Mouse (Mus musculus): Measurements from ENCODE around the gene Wfikkn1. TPM values are rescaled to one million over a fixed set of nuclear protein-coding genes. Genes with fewer than 3 reads are reported as not detected.

Wfikkn1 gene
- total and polyA plus RNA-seq, 2 experiments from 2014 or later: 0.11 TPM; not detected in 1

- ATAC-seq (ENCODE audit: insufficient read depth, low read depth) (no peak), DNase-seq (ENCODE audit: low spot score) (no peak)
- H3K4me1 ChIP-seq (ENCODE audit: control insufficient read depth, insufficient read depth): peaks cover 12% of the 10 kb centered on the region; the same call in 1 of the 2 replicates
- H3K4me3 ChIP-seq (ENCODE audit: low read depth, low read length): no peak overlapping the region
- H3K27ac ChIP-seq (ENCODE audit: low read depth): no peak overlapping the region
- H3K36me3 ChIP-seq (replicated peaks; ENCODE audit: control insufficient read depth, insufficient read depth, low read length): no peaks in the 10 kb centered on the region
- 83% methylated on average over 4 of the region's 4 CpGs for WGBS
- no peaks in the 10 kb centered on the region for H3K27me3 ChIP-seq (ENCODE audit: control insufficient read depth, insufficient read depth, low read length)
- no peak overlapping the region for H3K4me2 ChIP-seq (ENCODE audit: low read depth, low read length)
- TF ChIP-seq CTCF (IDR thresholded peaks at IDR 0.05; ENCODE audit: low read depth) (no peak), EP300 (IDR thresholded peaks at IDR 0.05; ENCODE audit: low read depth) (no peak)
- no peaks in the 10 kb centered on the region for H3K9me3 ChIP-seq (replicated peaks; ENCODE audit: control insufficient read depth, low read length)
- H3K9ac ChIP-seq (replicated peaks; ENCODE audit: low read depth, low read length): no peak overlapping the region
Observed at GRCm38 (mm10) chr17:25911816-25912215, 31.2 kb upstream of the Wfikkn1 start.

GRCm38 (mm10) chr17:25907640-25908039, 27.0 kb upstream of the Wfikkn1 start:
- H3K9ac ChIP-seq (replicated peaks; ENCODE audit: low read depth, low read length): no peak overlapping the region
- TF ChIP-seq CTCF (IDR thresholded peaks at IDR 0.05; ENCODE audit: low read depth) (no peak), EP300 (IDR thresholded peaks at IDR 0.05; ENCODE audit: low read depth) (no peak)
- H3K27ac ChIP-seq (ENCODE audit: low read depth): no peak overlapping the region
- DNase-seq (ENCODE audit: low spot score) (no peak), ATAC-seq (ENCODE audit: insufficient read depth, low read depth) (no peak)
- WGBS: 77% methylated on average over 2 of the region's 2 CpGs
- H3K4me3 ChIP-seq (ENCODE audit: low read depth, low read length): no peak overlapping the region
- no peaks in the 10 kb centered on the region for H3K36me3 ChIP-seq (replicated peaks; ENCODE audit: control insufficient read depth, insufficient read depth, low read length)
- H3K4me2 ChIP-seq (ENCODE audit: low read depth, low read length): no peak overlapping the region
- H3K27me3 ChIP-seq (ENCODE audit: control insufficient read depth, insufficient read depth, low read length): no peaks in the 10 kb centered on the region
- no peaks in the 10 kb centered on the region for H3K4me1 ChIP-seq (ENCODE audit: control insufficient read depth, insufficient read depth)
- H3K9me3 ChIP-seq (replicated peaks; ENCODE audit: control insufficient read depth, low read length): no peaks in the 10 kb centered on the region

GRCm38 (mm10) chr17:25903061-25903460, 22.4 kb upstream of the Wfikkn1 start:
- no peaks in the 10 kb centered on the region for H3K9me3 ChIP-seq (replicated peaks; ENCODE audit: control insufficient read depth, low read length)
- no peak overlapping the region for H3K4me3 ChIP-seq (ENCODE audit: low read depth, low read length)
- no peak overlapping the region for H3K27ac ChIP-seq (ENCODE audit: low read depth)
- H3K4me2 ChIP-seq (ENCODE audit: low read depth, low read length): no peak overlapping the region
- 85% methylated on average over 3 of the region's 3 CpGs for WGBS
- H3K36me3 ChIP-seq (replicated peaks; ENCODE audit: control insufficient read depth, insufficient read depth, low read length): no peaks in the 10 kb centered on the region
- no peak for ATAC-seq (ENCODE audit: insufficient read depth, low read depth)
- H3K4me1 ChIP-seq (ENCODE audit: control insufficient read depth, insufficient read depth): no peaks in the 10 kb centered on the region
- no peak for TF ChIP-seq EP300 (IDR thresholded peaks at IDR 0.05; ENCODE audit: low read depth)
- TF ChIP-seq CTCF (IDR thresholded peaks at IDR 0.05; ENCODE audit: low read depth): no peak
- H3K9ac ChIP-seq (replicated peaks; ENCODE audit: low read depth, low read length): no peak overlapping the region
- DNase-seq (ENCODE audit: low spot score): no peak
- H3K27me3 ChIP-seq (ENCODE audit: control insufficient read depth, insufficient read depth, low read length): no peaks in the 10 kb centered on the region

GRCm38 (mm10) chr17:25900193-25900592, 19.5 kb upstream of the Wfikkn1 start:
- Histone ChIP-seq H3K36me3 (replicated peaks; ENCODE audit: control insufficient read depth, insufficient read depth, low read length) (no peaks in the 10 kb centered on the region), H3K9ac (replicated peaks; ENCODE audit: low read depth, low read length) (no peak overlapping the region), H3K9me3 (replicated peaks; ENCODE audit: control insufficient read depth, low read length) (no peaks in the 10 kb centered on the region), H3K27me3 (ENCODE audit: control insufficient read depth, insufficient read depth, low read length) (no peaks in the 10 kb centered on the region), H3K4me2 (ENCODE audit: low read depth, low read length) (no peak overlapping the region), H3K27ac (ENCODE audit: low read depth) (no peak overlapping the region), H3K4me3 (ENCODE audit: low read depth, low read length) (no peak overlapping the region), H3K4me1 (ENCODE audit: control insufficient read depth, insufficient read depth) (no peaks in the 10 kb centered on the region)
- no peak for ATAC-seq (ENCODE audit: insufficient read depth, low read depth)
- no peak for TF ChIP-seq CTCF (IDR thresholded peaks at IDR 0.05; ENCODE audit: low read depth)
- TF ChIP-seq EP300 (IDR thresholded peaks at IDR 0.05; ENCODE audit: low read depth): no peak
- 87% methylated on average over 1 of the region's 1 CpGs for WGBS
- no peak for DNase-seq (ENCODE audit: low spot score)

- Histone ChIP-seq H3K4me2 (ENCODE audit: low read depth, low read length) (no peak overlapping the region), H3K27ac (ENCODE audit: low read depth) (no peak overlapping the region), H3K27me3 (ENCODE audit: control insufficient read depth, insufficient read depth, low read length) (no peaks in the 10 kb centered on the region), H3K4me3 (ENCODE audit: low read depth, low read length) (no peak overlapping the region), H3K4me1 (ENCODE audit: control insufficient read depth, insufficient read depth) (no peaks in the 10 kb centered on the region), H3K36me3 (replicated peaks; ENCODE audit: control insufficient read depth, insufficient read depth, low read length) (no peaks in the 10 kb centered on the region), H3K9me3 (replicated peaks; ENCODE audit: control insufficient read depth, low read length) (no peaks in the 10 kb centered on the region), H3K9ac (replicated peaks; ENCODE audit: low read depth, low read length) (no peak overlapping the region)
- no peak for ATAC-seq (ENCODE audit: insufficient read depth, low read depth)
- WGBS: 70% methylated on average over 12 of the region's 12 CpGs
- no peak for DNase-seq (ENCODE audit: low spot score)
- TF ChIP-seq CTCF (IDR thresholded peaks at IDR 0.05; ENCODE audit: low read depth): no peak
- no peak for TF ChIP-seq EP300 (IDR thresholded peaks at IDR 0.05; ENCODE audit: low read depth)
Observed at GRCm38 (mm10) chr17:25895891-25896290, 15.2 kb upstream of the Wfikkn1 start.

- Histone ChIP-seq H3K9me3 (replicated peaks; ENCODE audit: control insufficient read depth, low read length) (no peaks in the 10 kb centered on the region), H3K27me3 (ENCODE audit: control insufficient read depth, insufficient read depth, low read length) (no peaks in the 10 kb centered on the region), H3K36me3 (replicated peaks; ENCODE audit: control insufficient read depth, insufficient read depth, low read length) (no peaks in the 10 kb centered on the region), H3K4me3 (ENCODE audit: low read depth, low read length) (no peak overlapping the region), H3K4me1 (ENCODE audit: control insufficient read depth, insufficient read depth) (no peaks in the 10 kb centered on the region), H3K4me2 (ENCODE audit: low read depth, low read length) (no peak overlapping the region), H3K9ac (replicated peaks; ENCODE audit: low read depth, low read length) (no peak overlapping the region), H3K27ac (ENCODE audit: low read depth) (no peak overlapping the region)
- ATAC-seq (ENCODE audit: insufficient read depth, low read depth) (no peak), DNase-seq (ENCODE audit: low spot score) (no peak)
- TF ChIP-seq CTCF (IDR thresholded peaks at IDR 0.05; ENCODE audit: low read depth): no peak
- no peak for TF ChIP-seq EP300 (IDR thresholded peaks at IDR 0.05; ENCODE audit: low read depth)
- WGBS: 32% methylated on average over 2 of the region's 2 CpGs
Observed at GRCm38 (mm10) chr17:25895415-25895814, 14.8 kb upstream of the Wfikkn1 start.
